Mouse (Mus musculus): ENCODE measurements around the gene Awat2.
"Not testable (repeated sequence)": the region's sequence is repeated elsewhere in the genome, so short reads cannot be mapped to it uniquely, and the experiment has no call there.

The Awat2 gene
- long read RNA-seq, experiment 1, partial matches to known transcripts = 0 of 1 reads
- long read RNA-seq, experiment 1, other reads (novel, unspliced or antisense) = 1 of 1 reads
- long read RNA-seq, experiment 2, partial matches to known transcripts = 0 of 1 reads
- long read RNA-seq, experiment 2, other reads (novel, unspliced or antisense) = 1 of 1 reads

DNA sequence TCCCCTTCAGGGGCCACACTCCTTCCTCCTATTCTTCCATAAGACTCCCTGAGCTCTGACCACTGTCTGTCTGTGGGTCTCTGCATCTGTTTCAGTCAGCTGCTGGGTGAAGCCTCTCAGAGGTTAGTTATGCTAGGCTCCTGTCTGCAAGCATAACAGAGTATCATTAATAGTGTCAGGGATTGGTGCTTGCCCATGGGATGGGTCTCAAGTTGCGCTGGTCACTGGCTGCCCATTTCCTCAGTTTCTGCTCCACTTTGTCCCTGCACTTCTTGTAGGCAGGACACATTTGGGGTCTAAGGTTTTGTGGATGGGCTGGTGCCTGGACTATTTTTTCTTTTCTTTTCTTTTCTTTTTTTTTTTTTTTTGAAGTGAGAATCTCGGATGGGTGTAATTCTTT, at the start of gene Awat2:
Gene Awat2, minus strand, starts transcription at position 101 of the 400 bp plus-strand sequence.
- intact Hi-C loops (cut with DNase I) = not testable (repeated sequence)

DNA sequence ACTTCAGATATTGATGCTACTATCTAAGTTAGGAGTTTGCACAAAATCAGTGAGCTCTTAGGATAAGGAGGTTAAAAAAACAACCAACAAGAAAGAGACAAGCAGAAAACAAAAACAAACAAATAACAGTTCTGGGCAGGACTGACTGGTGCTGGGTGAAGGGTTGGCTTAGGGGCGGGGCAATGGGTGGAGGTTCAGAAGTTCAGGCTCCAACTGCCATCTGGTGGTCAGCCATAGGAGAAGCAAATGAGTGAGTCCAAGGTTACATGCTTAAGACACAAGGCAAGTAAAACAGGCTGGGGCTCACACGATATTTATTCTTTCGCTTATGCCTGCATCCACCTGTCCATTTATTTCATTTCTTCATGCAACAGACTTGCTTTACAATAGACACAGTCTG, 37.8 kb upstream of the Awat2 start:
- intact Hi-C loops (cut with DNase I) = loop anchor here (2.0 to 5.0 kb wide), 2 partner anchors 83 to 626 kb away; no protein-coding TSS in a partner anchor

DNA sequence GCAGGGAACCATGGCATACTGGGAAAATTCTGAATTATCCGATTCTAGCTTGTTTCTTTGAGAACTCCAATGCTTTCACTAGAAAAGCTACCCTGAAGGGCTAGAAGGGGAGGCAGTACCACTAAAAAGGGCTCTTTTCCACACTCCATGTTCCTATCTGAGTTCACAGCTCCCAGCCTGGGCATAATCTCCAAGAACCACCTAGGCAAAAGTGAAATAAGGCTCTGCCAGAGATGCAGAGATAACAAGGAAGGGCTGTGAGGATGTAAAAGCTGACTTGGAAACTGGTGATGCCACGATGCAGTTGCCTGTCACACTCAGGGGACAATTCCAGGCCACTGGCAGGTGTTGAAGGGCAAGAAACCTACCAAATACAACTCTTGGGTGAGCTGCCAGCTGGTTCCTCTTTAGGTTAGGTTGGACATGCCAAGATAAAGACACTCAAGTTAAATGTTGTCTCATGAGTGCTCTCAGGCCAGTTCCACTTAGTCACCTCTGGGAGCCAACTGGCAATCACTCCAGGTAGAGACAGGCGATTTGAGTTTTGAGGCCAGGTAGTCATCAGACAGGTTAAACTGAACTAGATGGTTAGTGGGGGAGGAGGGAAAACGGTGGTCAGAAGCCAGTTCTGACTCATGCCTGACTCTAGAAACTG, 33.2 kb upstream of the Awat2 start:
- intact Hi-C loops (cut with DNase I) = no loop called here

DNA sequence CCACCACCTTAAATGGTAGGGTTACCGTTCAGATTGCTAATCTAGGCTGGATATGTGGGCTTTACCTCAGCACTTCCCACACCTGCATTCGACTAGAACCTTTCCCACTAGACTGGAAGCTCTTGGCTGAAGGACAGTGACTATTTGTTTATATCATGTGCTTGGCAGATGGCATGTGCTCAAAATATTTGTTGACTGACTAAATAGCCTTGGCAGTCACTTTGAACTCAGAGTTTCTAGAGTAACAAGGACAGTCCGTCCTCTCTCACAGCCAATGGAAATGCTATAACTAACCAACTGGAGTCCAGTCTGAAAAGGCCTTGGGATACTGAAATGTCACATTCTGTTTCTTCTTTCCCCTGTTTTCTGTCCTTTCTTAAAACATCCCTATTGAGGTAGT, 29.0 kb upstream of the Awat2 start:
- intact Hi-C loops (cut with DNase I) = no loop called here

DNA sequence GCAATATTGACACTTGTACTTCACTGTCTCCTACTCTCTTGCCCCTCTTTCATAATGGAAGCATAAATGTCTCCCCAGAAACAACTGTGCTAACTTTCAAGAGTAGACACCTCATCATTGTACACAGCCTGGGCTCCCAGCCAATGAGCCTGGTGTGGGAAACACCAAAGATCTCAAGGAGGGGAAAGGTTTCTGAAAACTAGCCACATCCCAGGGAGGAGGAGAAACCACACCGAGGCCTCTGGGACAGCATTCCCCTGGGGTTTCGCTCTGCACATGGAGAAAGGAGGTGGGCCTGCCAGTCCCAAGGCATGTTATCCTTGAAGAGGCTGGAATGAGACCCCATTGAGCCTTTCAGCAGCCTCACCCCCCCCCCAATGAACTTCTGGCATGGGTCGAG, 27.6 kb upstream of the Awat2 start:
- intact Hi-C loops (cut with DNase I) = no loop called here

DNA sequence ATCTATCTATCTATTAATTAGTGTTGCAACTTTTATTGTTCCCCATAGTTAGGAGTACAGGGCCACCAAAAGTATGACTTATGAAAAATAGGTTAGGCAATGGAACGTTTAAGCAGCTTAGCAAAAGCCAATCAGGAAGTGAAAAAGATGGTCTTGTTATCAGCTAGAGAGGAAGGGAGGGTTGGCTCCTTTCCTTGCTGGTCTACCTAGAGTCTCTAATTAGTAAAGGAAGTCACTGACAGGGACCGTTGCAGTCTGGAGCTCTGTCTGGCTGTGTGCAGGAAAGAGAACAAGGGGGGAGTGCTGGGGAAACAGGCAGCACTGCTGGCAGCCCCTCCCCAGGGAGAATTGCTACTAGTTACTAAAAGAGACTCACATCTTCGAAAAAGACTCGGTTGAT, 25.5 kb upstream of the Awat2 start:
- intact Hi-C loops (cut with DNase I) = no loop called here

DNA sequence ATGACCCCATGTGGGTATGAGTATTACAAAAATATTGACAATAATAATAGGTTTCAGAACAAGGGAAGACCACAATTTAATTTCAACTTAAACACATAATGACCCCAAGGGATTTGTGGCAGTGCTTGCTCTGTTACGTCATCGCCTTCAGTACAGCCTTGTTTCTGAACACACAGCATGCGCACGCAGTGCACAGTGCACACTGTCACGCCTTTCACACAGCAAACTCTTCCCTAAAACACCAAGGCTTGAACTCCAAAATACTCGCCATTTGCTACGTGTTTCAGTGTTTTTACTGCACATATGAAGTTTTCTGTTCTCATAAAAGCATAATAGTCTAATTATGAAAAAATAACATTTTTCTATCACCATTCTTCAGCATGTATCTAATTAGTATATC, 1.0 kb upstream of the Awat2 start:
- intact Hi-C loops (cut with DNase I) = no loop called here

DNA sequence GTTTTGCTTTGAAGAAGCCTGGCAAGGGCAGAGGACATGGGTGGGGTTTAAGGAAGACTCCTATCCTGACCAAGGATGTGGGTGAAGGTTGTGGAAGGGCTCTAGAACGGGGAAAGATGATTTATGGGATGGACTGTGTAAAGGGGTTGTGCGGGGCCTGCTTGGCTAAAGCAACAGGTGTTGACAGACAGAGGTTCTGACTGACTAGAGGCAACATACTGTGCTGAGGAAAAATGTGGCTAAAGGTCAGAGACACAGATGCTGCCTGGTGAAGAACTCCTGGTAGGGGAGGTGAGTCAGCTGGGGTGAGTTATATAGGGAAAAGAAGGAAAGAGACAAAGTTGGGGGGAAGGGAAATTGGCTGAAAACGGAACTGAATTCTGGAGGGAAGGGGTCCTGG, 10.2 kb downstream of the Awat2 start:
- intact Hi-C loops (cut with DNase I) = no loop called here

DNA sequence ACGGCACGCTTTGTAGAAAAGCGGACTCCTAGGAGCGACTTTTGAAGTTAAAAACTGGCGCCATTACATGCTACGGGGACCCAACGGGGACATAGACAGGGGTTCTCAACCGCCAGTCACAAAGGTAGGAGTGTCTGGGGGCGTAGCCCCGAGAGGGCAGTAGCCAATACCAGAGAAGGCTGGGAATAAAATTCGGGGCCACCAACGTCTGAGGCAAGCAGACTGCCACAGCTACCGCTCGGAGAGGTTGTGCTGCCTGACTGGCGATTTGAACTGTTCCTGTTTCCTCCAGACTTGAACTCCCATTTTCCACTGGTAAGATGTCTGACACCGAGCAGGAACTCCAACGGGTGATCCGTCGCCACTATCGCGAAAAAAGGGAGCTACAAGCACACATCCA, 13.8 kb downstream of the Awat2 start, which contains the start of gene Otud6a:
Gene Otud6a, plus strand, starts transcription at position 321 of the 400 bp plus-strand sequence.
- intact Hi-C loops (cut with DNase I) = no loop called here

DNA sequence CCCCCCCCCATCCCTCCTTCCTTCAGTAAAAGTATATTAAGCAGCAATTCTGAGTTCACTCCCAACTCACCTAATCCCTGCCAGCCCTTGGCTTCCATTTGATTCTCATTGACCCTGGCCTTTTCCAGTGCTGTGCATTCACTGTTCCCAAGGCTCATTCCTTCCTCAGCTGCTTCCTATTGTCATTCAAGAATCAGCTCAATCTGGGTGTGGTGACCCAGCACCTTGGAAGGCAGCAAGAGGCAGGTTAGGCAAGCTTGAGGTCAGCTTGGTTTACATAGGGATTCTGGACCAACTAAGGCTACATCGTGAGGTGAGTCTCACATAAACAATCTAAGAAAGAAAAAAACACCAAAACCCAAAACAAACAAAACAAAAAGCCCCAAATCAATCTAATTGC, 33.3 kb downstream of the Awat2 start:
- intact Hi-C loops (cut with DNase I) = no loop called here

DNA sequence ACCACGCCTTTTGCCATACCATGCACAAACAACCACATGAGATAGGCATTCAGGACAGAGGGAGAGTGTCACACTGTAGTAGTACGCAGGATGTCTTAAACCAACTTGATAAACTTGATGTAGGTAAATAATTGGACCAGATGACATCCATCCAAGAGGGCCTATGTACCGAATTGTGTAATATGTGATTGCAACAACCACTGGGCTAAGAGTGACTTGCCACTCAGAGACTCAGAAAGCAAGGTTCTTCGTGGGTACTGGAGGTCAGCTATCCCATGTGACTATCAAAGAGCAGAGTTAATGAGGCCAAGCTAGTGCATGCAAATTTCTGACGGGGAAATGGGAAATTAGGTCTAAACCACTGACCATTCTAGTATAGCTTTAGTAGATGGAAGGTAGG, 40.9 kb downstream of the Awat2 start:
- intact Hi-C loops (cut with DNase I) = no loop called here

DNA sequence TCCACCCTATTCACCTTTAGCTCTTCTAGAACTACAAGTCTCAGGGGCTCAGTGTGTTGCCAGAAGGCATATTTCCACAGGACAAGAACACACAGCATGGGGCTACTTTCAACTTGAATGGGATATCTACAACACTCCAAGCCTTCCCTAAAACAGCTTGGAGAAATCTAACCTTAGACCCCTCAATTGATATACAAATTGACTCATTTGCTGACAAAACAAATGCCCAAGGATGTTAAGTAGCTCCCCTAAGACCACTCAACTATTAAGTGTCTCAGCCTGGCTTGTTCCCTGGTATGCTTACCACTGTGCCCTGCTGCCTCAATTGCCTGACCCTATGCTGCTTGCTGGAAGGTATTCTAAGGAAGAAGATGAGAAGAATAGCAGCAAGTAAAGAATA, 41.6 kb downstream of the Awat2 start:
- intact Hi-C loops (cut with DNase I) = no loop called here

DNA sequence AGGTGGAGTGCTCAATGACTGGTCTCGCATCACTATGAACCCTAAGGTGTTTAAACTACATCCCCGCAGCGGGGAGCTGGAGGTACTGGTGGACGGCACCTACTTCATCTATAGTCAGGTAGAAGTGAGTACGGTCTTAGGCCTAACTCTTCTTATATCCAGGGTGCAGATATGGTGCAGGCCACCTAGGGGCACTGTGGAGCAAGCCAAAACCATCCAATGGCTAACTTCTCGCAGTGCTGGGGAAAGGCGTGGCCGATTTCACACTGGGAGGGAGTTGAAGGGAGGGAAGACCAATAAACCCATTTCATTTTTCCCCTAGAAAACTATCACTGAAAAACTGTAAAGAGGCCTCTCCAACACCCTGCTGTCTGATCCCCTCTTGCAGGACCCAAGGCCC, 47.5 kb downstream of the Awat2 start:
- intact Hi-C loops (cut with DNase I) = loop anchor here (2.0 to 10.0 kb wide), 3 partner anchors 87 to 542 kb away; partner anchors contain the start of gene Eda

DNA sequence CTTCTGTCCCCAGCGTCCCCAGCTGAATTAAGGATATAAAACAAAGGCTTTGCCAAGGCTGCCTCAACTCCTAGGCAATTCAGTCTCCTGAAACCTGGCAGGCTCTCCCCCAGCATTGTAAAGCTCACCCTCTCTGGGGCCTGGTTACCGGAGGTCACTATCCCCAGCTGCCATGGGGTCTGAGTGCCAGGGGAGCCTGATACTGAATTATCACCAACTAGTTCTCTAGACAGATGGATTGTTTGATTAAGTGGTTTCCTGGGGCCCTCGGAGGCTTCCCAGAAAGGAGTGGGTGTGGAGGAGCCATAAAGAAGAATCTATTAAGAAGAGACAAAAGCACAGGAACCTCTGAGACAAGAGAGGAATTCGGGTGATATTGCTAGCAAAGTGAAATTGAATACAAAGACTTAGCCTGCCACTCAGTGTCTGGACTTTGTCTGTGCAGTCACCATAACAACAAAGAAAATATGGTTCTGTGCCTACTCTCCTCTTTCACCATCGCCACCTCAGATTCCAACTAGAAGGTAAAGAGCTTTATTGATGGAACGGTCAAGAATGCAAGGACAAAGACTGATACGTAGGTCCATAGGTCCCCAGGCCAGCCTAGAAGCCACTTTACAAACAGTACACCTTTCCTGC, 48.2 kb downstream of the Awat2 start:
- intact Hi-C loops (cut with DNase I) = loop anchor here (2.0 to 10.0 kb wide), 2 partner anchors 420 to 542 kb away; partner anchors contain the start of gene Eda

DNA sequence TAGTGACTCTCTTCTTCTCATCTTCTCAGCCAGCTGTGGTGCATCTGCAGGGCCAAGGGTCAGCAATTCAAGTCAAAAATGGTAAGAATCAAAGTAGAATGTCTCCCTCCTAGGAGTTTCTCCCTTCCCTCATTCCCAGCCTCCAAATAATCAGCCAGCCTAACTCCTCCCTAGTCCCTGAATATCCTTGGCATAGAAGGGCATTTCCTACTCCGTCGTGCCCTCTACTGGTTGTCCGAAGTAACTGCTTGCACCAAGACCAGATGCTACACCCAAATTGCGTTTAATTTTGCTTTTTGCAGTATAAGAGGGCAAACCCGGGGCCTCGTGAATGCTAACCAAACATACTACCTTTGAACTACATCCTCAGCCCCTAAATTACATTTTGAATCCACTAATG, 50.2 kb downstream of the Awat2 start:
- intact Hi-C loops (cut with DNase I) = loop anchor here (10.0 kb wide), 1 partner anchor 418 kb away; the partner anchor contains the start of gene Eda

DNA sequence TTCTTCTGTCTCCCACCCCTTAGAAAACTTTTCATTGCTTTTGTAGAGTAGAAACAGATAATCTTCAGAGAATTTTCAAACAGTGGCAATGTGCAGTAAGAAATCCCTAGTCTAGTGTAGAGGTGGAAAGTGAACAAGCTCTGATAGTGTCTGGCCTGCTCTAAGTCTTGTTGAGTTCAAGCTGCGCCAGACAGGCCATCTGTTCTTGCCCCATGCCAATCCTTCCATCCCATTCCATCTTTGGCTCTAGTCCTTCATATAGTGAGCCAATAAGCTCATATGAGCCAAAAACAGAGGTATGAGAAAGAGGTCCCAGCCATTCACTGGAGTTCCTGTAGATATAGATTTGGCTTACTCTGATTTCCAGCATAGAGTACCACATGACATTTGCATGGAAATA, 52.6 kb downstream of the Awat2 start:
- intact Hi-C loops (cut with DNase I) = loop anchor here (10.0 kb wide), 1 partner anchor 415 kb away; the partner anchor contains the start of gene Eda

DNA sequence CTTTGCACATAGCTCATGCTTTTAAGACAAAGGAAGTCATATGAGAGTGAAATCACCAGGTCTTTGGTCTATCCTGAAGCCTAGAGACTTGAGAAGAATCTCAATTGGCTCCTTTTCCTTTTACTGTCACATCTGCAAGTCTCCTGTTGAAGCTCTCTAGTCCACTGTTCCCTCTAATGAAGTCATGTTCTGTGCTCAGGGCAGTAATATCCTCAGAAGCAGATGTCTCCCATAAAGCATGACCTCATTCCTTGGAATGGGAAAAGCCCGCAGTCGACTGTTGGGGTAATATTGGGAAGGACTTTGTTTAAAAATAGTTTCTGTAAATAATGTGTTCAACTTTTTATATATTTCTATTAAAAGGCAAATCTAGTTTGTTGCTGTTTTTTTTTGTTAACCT, 85.5 kb downstream of the Awat2 start:
- intact Hi-C loops (cut with DNase I) = no loop called here

Small RNA genes within 50 kb of the gene (microRNA-seq; reads per million reads assigned to microRNA genes)
- gene Mir676 = 1,460 to 2,595 reads per million in 2 experiments

Data from adrenal gland (tissue).